ENCODE assay signal across 12 mouse cellular contexts in genomic region chr11:32621831-32622478, GRCm38 (mm10). TPM values are rescaled to one million over a fixed set of nuclear protein-coding genes. Genes with fewer than 3 reads are reported as not detected.
DNase-seq lines count a peak whose midpoint lies in the region.
"Had no signal": no experiment of that assay in that cellular context is flagged by ENCODE, and none has a peak within 500 bp of the region (broad histone marks: within the 10 kb centered on the region; RNA-seq: fewer than 3 reads in every experiment).

No protein-coding gene starts in this region.

- peak; percentile 39 for DNase-seq in gastrocnemius, postnatal 25 days
- no peak for DNase-seq in gastrocnemius, adult 8-10 months (ENCODE audit: low spot score in 2 of 2)
- DNase-seq in layer of hippocampus, postnatal 36 days = peak; percentile 21 to 33
- DNase-seq in layer of hippocampus, adult 11-12 months (ENCODE audit: low spot score) = no peak
- DNase-seq in cerebellum, adult 18-20 months = peak; percentile 97
- peak; percentile 96 to 98 for DNase-seq in cerebellum, postnatal 36 days
- DNase-seq in lung, postnatal 4 days = no peak
- no peak for DNase-seq in frontal cortex, postnatal 10 days (ENCODE audit: low spot score in 2 of 2)
- DNase-seq: B cell, adult 2 months; kidney, adult 8-10 months; lung, embryonic 14.5 days; thymus, adult 18-20 months had no signal

RNA-seq across cellular contexts. Expression of gene Fbxw11, which starts 20.6 kb away (rescaled TPM):
- total RNA-seq in gastrocnemius, postnatal 25 days (2021) = 10 to 100 TPM; 41.5 to 52.7 TPM
- 10 to 100 TPM; 59.8 to 72.7 (median 66.6) TPM for total RNA-seq in gastrocnemius, adult 8-10 months (2022)
- total RNA-seq in layer of hippocampus, postnatal 36 days (2021) = 100 to 1,000 TPM; 148 to 157 TPM

Comparison
In these comparisons a context has a peak if more than half of its experiments do, and no peak if none do; other contexts are left out.
1. DNase-seq: peak in gastrocnemius, postnatal 25 days (single experiment), layer of hippocampus, postnatal 36 days (2 of 2), cerebellum, adult 18-20 months (2 of 2) and cerebellum, postnatal 36 days (2 of 2); none in gastrocnemius, adult 8-10 months (0 of 2), layer of hippocampus, adult 11-12 months (single experiment), lung, postnatal 4 days (0 of 2) and frontal cortex, postnatal 10 days (0 of 2).